Mouse (Mus musculus) MEL (cell line): ENCODE measurements around the gene Hmgcs1. TPM values are rescaled to one million over a fixed set of nuclear protein-coding genes. Genes with fewer than 3 reads are reported as not detected.

Experiments
- DNase-seq: peaks from one replicate; pipeline ENCODE4 v3.0.0; 2011; ENCODE audit warnings: low read depth, low spot score
- H3K27ac ChIP-seq: 2 replicates; pipeline ENCODE4 v1.5.1; 2012; ENCODE audit warnings: low read depth, mild to moderate bottlenecking, control low read depth, low read length, moderate library complexity; ENCODE audit not compliant: control insufficient read depth
- H3K27me3 ChIP-seq, 2 experiments: fragments of 150-350 bp in 1 of 2; sonication (generic) in 1 of 2; 2 replicates each; pipeline ENCODE4 v1.6.1; 2012; ENCODE audit warnings: low read length in 2 of 2, mild to moderate bottlenecking in 2 of 2, improper control_type of control experiment in 1 of 2, moderate library complexity in 1 of 2; ENCODE audit not compliant: insufficient read depth in 2 of 2, control insufficient read depth in 1 of 2
- H3K36me3 ChIP-seq, 2 experiments: 2 replicates each; pipeline ENCODE4 v1.6.1; 2012 to 2014; ENCODE audit warnings: low read length in 2 of 2, improper control_type of control experiment in 1 of 2, inconsistent platforms in 1 of 2, mild to moderate bottlenecking in 1 of 2; ENCODE audit not compliant: insufficient read depth in 2 of 2, control insufficient read depth in 1 of 2
- H3K4me1 ChIP-seq, 2 experiments: fragments of 150-350 bp in 1 of 2; sonication (generic) in 1 of 2; 2 replicates each; pipeline ENCODE4 v1.6.1; 2012; ENCODE audit warnings: low read length in 2 of 2, improper control_type of control experiment in 1 of 2, mild to moderate bottlenecking in 1 of 2; ENCODE audit not compliant: insufficient read depth in 2 of 2, control insufficient read depth in 1 of 2
- H3K4me3 ChIP-seq, 2 experiments: fragments of 150-350 bp in 1 of 2; sonication (generic) in 1 of 2; 2 replicates each; pipeline ENCODE4 v1.5.1; 2012; ENCODE audit warnings: low read depth in 2 of 2, low read length in 2 of 2, mild to moderate bottlenecking in 2 of 2, moderate library complexity in 2 of 2, control low read depth in 1 of 2, improper control_type of control experiment in 1 of 2; ENCODE audit not compliant: control insufficient read depth in 1 of 2, insufficient read depth in 1 of 2
- H3K79me2 ChIP-seq: 2 replicates; pipeline ENCODE4 v1.6.1; 2012; ENCODE audit warnings: mild to moderate bottlenecking, low read length, moderate library complexity; ENCODE audit not compliant: control insufficient read depth, poor library complexity, insufficient read depth
- H3K9ac ChIP-seq: 2 replicates; pipeline ENCODE4 v1.6.1; 2012; ENCODE audit warnings: low read depth, mild to moderate bottlenecking, control low read depth, low read length, moderate library complexity; ENCODE audit not compliant: control insufficient read depth, poor library complexity, severe bottlenecking
- H3K9me3 ChIP-seq: fragments of 150-350 bp; sonication (generic); replicated peaks from 2 replicates; pipeline ENCODE4 v1.6.1; 2012; ENCODE audit warnings: mild to moderate bottlenecking, low read length, improper control_type of control experiment, moderate library complexity; ENCODE audit not compliant: insufficient read depth
- BHLHE40 ChIP-seq: IDR thresholded peaks from 2 replicates; pipeline ENCODE4 v1.6.1; 2012; ENCODE audit warnings: low read depth, mild to moderate bottlenecking, inconsistent platforms, low read length, improper control_type of control experiment, borderline replicate concordance
- CHD1 ChIP-seq: IDR thresholded peaks from 2 replicates; pipeline ENCODE4 v1.6.1; 2012; ENCODE audit warnings: low read depth, mild to moderate bottlenecking, inconsistent platforms, low read length, improper control_type of control experiment
- ELF1 ChIP-seq: IDR thresholded peaks from 2 replicates; pipeline ENCODE4 v1.6.1; 2014; ENCODE audit warnings: low read depth, mild to moderate bottlenecking, inconsistent platforms, low read length, improper control_type of control experiment, moderate library complexity
- EP300 ChIP-seq, 2 experiments: IDR thresholded peaks; 2 replicates each; pipeline ENCODE4 v1.6.1; 2011; ENCODE audit warnings: improper control_type of control experiment in 2 of 2, low read length in 2 of 2, low read depth in 1 of 2, mild to moderate bottlenecking in 1 of 2
- GATA1 ChIP-seq: IDR thresholded peaks from 2 replicates; pipeline ENCODE4 v1.6.1; 2011; ENCODE audit warnings: low read depth, low read length, improper control_type of control experiment
- HCFC1 ChIP-seq: IDR thresholded peaks from 2 replicates; pipeline ENCODE4 v1.6.1; 2012; ENCODE audit warnings: low read depth, mild to moderate bottlenecking, inconsistent platforms, low read length, improper control_type of control experiment, moderate library complexity
- KAT2A ChIP-seq: conservative IDR thresholded peaks from 2 replicates; pipeline ENCODE4 v1.6.1; 2012; ENCODE audit warnings: low read depth, low read length, improper control_type of control experiment, inconsistent platforms
- MAX ChIP-seq: IDR thresholded peaks from 2 replicates; pipeline ENCODE4 v1.6.1; 2011; ENCODE audit warnings: low read length, improper control_type of control experiment
- MEF2A ChIP-seq: IDR thresholded peaks from 2 replicates; pipeline ENCODE4 v1.6.1; 2014; ENCODE audit warnings: low read depth, mild to moderate bottlenecking, inconsistent platforms, low read length, improper control_type of control experiment; ENCODE audit not compliant: poor library complexity, insufficient replicate concordance, severe bottlenecking; ENCODE audit errors: extremely low read depth
- MXI1 ChIP-seq: IDR thresholded peaks from 2 replicates; pipeline ENCODE4 v1.6.1; 2011; ENCODE audit warnings: mild to moderate bottlenecking, low read depth, low read length, improper control_type of control experiment
- NRF1 ChIP-seq: IDR thresholded peaks from 2 replicates; pipeline ENCODE4 v1.6.1; 2014; ENCODE audit warnings: low read depth, mild to moderate bottlenecking, inconsistent platforms, low read length, improper control_type of control experiment, moderate library complexity; ENCODE audit not compliant: poor library complexity, insufficient read depth, severe bottlenecking
- POLR2A ChIP-seq, 2 experiments: IDR thresholded peaks; 2 replicates each; pipeline ENCODE4 v1.6.1; 2011 to 2012; ENCODE audit warnings: low read length in 2 of 2, mild to moderate bottlenecking in 2 of 2, control low read depth in 1 of 2, improper control_type of control experiment in 1 of 2, low read depth in 1 of 2, moderate library complexity in 1 of 2; ENCODE audit not compliant: control insufficient read depth in 1 of 2, insufficient read depth in 1 of 2, poor library complexity in 1 of 2
- POLR2AphosphoS5 ChIP-seq: IDR thresholded peaks from 2 replicates; pipeline ENCODE4 v1.6.1; 2012; ENCODE audit warnings: low read depth, borderline replicate concordance, mild to moderate bottlenecking, inconsistent platforms, low read length, moderate library complexity, mixed read lengths
- RAD21 ChIP-seq: IDR thresholded peaks from 2 replicates; pipeline ENCODE4 v1.6.1; 2011; ENCODE audit warnings: mild to moderate bottlenecking, low read depth, low read length, improper control_type of control experiment
- RCOR1 ChIP-seq: IDR thresholded peaks from 2 replicates; pipeline ENCODE4 v1.6.1; 2012; ENCODE audit warnings: low read depth, mild to moderate bottlenecking, inconsistent platforms, low read length, improper control_type of control experiment
- SIN3A ChIP-seq: IDR thresholded peaks from 2 replicates; pipeline ENCODE4 v1.6.1; 2012; ENCODE audit warnings: low read length, improper control_type of control experiment, inconsistent platforms
- TBP ChIP-seq: IDR thresholded peaks from 2 replicates; pipeline ENCODE4 v1.8.0; 2011; ENCODE audit warnings: low read depth, low read length, improper control_type of control experiment
- TCF12 ChIP-seq: IDR thresholded peaks from 2 replicates; pipeline ENCODE4 v1.6.1; 2014; ENCODE audit warnings: low read depth, mild to moderate bottlenecking, inconsistent platforms, low read length, improper control_type of control experiment, moderate library complexity
- USF2 ChIP-seq, 2 experiments: IDR thresholded peaks; 2 replicates each; pipeline ENCODE4 v1.6.1; 2011 to 2012; ENCODE audit warnings: improper control_type of control experiment in 2 of 2, low read length in 2 of 2, borderline replicate concordance in 1 of 2, inconsistent platforms in 1 of 2, low read depth in 1 of 2, mild to moderate bottlenecking in 1 of 2; ENCODE audit not compliant: insufficient read depth in 1 of 2
- ZC3H11A ChIP-seq: IDR thresholded peaks from 2 replicates; pipeline ENCODE4 v1.6.1; 2012; ENCODE audit warnings: low read depth, mild to moderate bottlenecking, inconsistent platforms, low read length, improper control_type of control experiment
- ZKSCAN1 ChIP-seq: IDR thresholded peaks from 2 replicates; pipeline ENCODE4 v1.6.1; 2012; ENCODE audit warnings: low read depth, mild to moderate bottlenecking, inconsistent platforms, low read length, improper control_type of control experiment, moderate library complexity
- polyA plus RNA-seq, 2 experiments: library from polyadenylated mRNA; stranded (reverse) in 1 of 2; unstranded in 1 of 2; fragments of >175 nt in 1 of 2; fragments of >200 nt in 1 of 2; gene quantifications; 2 replicates each; pipeline versions ENCODE4 v1.2.1 to v1.2.4; 2012; ENCODE audit warnings: low replicate concordance in 2 of 2, low read depth in 1 of 2; ENCODE audit not compliant: insufficient read length in 2 of 2, insufficient read depth in 1 of 2, missing spikeins in 1 of 2
- total RNA-seq: library from RNA; depleted of rRNA; stranded (reverse); fragments of 300-350 nt; gene quantifications from 2 replicates; pipeline ENCODE4 v1.2.3, GENCODE M21; 2012

Gene Hmgcs1
- total and polyA plus RNA-seq, 3 experiments = 13.6 to 19.3 TPM; not detected in 1

- H3K9me3 ChIP-seq = no peaks in the 10 kb centered on the region
- H3K4me3 ChIP-seq = no peak overlapping the region
- no peaks in the 10 kb centered on the region for H3K27me3 ChIP-seq
- no peak overlapping the region for H3K27ac ChIP-seq
- no peaks in the 10 kb centered on the region for H3K4me1 ChIP-seq
- no peaks in the 10 kb centered on the region for H3K36me3 ChIP-seq
- H3K9ac ChIP-seq = no peak overlapping the region
- no peak for DNase-seq
- no peaks in the 10 kb centered on the region for H3K79me2 ChIP-seq
- no peak for TF ChIP-seq NRF1
- no peak for TF ChIP-seq BHLHE40
Observed at GRCm38 (mm10) chr13:119753859-119754634, 63.9 kb downstream of the Hmgcs1 start.

- Histone ChIP-seq H3K9ac (no peak overlapping the region), H3K79me2 (no peaks in the 10 kb centered on the region), H3K9me3 (no peaks in the 10 kb centered on the region), H3K4me3 (no peak overlapping the region), H3K27ac (no peak overlapping the region), H3K36me3 (no peaks in the 10 kb centered on the region), H3K4me1 (no peaks in the 10 kb centered on the region), H3K27me3 (no peaks in the 10 kb centered on the region)
- DNase-seq = no peak
- no peak for TF ChIP-seq ELF1
- TF ChIP-seq CHD1 = no peak
- TF ChIP-seq RCOR1 = no peak
- TF ChIP-seq MEF2A = no peak
- no peak for TF ChIP-seq MAX
Observed at GRCm38 (mm10) chr13:119754635-119755020, 64.4 kb downstream of the Hmgcs1 start.

- TF ChIP-seq TCF12 (no peak), MAX (no peak), TBP (no peak), HCFC1 (no peak), GATA1 (no peak), SIN3A (no peak), ZC3H11A (no peak), KAT2A (no peak), MXI1 (no peak), POLR2A (IDR thresholded peaks at IDR 0.05; ENCODE audit: control insufficient read depth in 1 of 2, insufficient read depth in 1 of 2, low read depth in 1 of 2, low read length in 2 of 2, poor library complexity in 1 of 2) (no peak), ZKSCAN1 (no peak), RAD21 (no peak), POLR2AphosphoS5 (no peak), EP300 (IDR thresholded peaks at IDR 0.05; ENCODE audit: low read depth in 1 of 2, low read length in 2 of 2) (no peak), USF2 (IDR thresholded peaks at IDR 0.05; ENCODE audit: borderline replicate concordance in 1 of 2, insufficient read depth in 1 of 2, low read depth in 1 of 2, low read length in 2 of 2) (no peak)
- no peak overlapping the region for H3K9ac ChIP-seq
- no peaks in the 10 kb centered on the region for H3K36me3 ChIP-seq
- H3K4me3 ChIP-seq = no peak overlapping the region
- no peak overlapping the region for H3K27ac ChIP-seq
- no peak for DNase-seq
- no peaks in the 10 kb centered on the region for H3K79me2 ChIP-seq
- no peaks in the 10 kb centered on the region for H3K4me1 ChIP-seq
- no peaks in the 10 kb centered on the region for H3K9me3 ChIP-seq
- no peaks in the 10 kb centered on the region for H3K27me3 ChIP-seq
Observed at GRCm38 (mm10) chr13:119755141-119755547, 65.0 kb downstream of the Hmgcs1 start.
